Mouse (Mus musculus) neural tube, embryonic 15.5 days (tissue): Measurements from ENCODE around the gene Ola1. TPM values are rescaled to one million over a fixed set of nuclear protein-coding genes. Genes with fewer than 3 reads are reported as not detected.
A peak's percentile ranks its signal among the peaks of the same experiment; 100 is the strongest.

ENCODE experiments used
- ATAC-seq: fragments of 200-750 bp; cut with Nextera tagmentation; 2 replicates; pipeline ENCODE4 v1.8.0; 2017; ENCODE audit warnings: mild to moderate bottlenecking, moderate TSS enrichment, moderate library complexity; ENCODE audit not compliant: low FRiP score
- H3K27ac ChIP-seq: fragments of 300-500 bp; sonication (generic); replicated peaks from 2 replicates; pipeline ENCODE4 v1.5.1; 2015; ENCODE audit warnings: mild to moderate bottlenecking, inconsistent platforms
- H3K27me3 ChIP-seq: fragments of 300-500 bp; sonication (generic); replicated peaks from 2 replicates; pipeline ENCODE4 v1.6.1; 2015; ENCODE audit warnings: inconsistent platforms
- H3K36me3 ChIP-seq: fragments of 300-500 bp; sonication (generic); 2 replicates; pipeline ENCODE4 v1.6.1; 2015; ENCODE audit warnings: inconsistent platforms
- H3K4me1 ChIP-seq: fragments of 300-500 bp; sonication (generic); 2 replicates; pipeline ENCODE4 v1.6.1; 2015; ENCODE audit warnings: inconsistent platforms
- H3K4me2 ChIP-seq: fragments of 300-500 bp; sonication (generic); 2 replicates; pipeline ENCODE4 v1.6.1; 2015; ENCODE audit warnings: inconsistent platforms, mild to moderate bottlenecking, moderate library complexity
- H3K4me3 ChIP-seq: fragments of 300-500 bp; sonication (generic); replicated peaks from 2 replicates; pipeline ENCODE4 v1.5.1; 2015; ENCODE audit warnings: mild to moderate bottlenecking, inconsistent platforms
- H3K9ac ChIP-seq: fragments of 300-500 bp; sonication (generic); replicated peaks from 2 replicates; pipeline ENCODE4 v1.6.1; 2015; ENCODE audit warnings: mild to moderate bottlenecking, inconsistent platforms
- H3K9me3 ChIP-seq: fragments of 300-500 bp; sonication (generic); replicated peaks from 2 replicates; pipeline ENCODE4 v1.6.1; 2016; ENCODE audit warnings: inconsistent platforms
- WGBS: fragments of 180-500 bp; shearing (Covaris S2); methylation state at CpG from one replicate; pipeline ENCODE4 v1.1.7; 2015; ENCODE audit warnings: mixed read lengths; 5-methylcytosine and 5-hydroxymethylcytosine counted together
- polyA plus RNA-seq: library from polyadenylated mRNA; unstranded; fragments of >200 nt; fragmentation: Nextera tagmentation; extraction: Ambion mirVana; gene quantifications from 2 replicates; pipeline ENCODE4 v1.2.1, GENCODE M21; 2015

Gene Ola1
- polyA plus RNA-seq, 1 experiment from 2014 or later: 117 TPM

GRCm38 (mm10) chr2:73146111-73146510 lies 72.6 kb downstream of the Ola1 start:
- H3K9me3 ChIP-seq: no peaks in the 10 kb centered on the region
- H3K27ac ChIP-seq: no peak overlapping the region
- H3K4me1 ChIP-seq: peaks cover 5% of the 10 kb centered on the region
- no peak overlapping the region for H3K9ac ChIP-seq
- no peaks in the 10 kb centered on the region for H3K36me3 ChIP-seq
- no peaks in the 10 kb centered on the region for H3K27me3 ChIP-seq
- no peak overlapping the region for H3K4me2 ChIP-seq
- ATAC-seq: no peak
- no peak overlapping the region for H3K4me3 ChIP-seq
- 58% methylated on average over 2 of the region's 2 CpGs for WGBS

DNA sequence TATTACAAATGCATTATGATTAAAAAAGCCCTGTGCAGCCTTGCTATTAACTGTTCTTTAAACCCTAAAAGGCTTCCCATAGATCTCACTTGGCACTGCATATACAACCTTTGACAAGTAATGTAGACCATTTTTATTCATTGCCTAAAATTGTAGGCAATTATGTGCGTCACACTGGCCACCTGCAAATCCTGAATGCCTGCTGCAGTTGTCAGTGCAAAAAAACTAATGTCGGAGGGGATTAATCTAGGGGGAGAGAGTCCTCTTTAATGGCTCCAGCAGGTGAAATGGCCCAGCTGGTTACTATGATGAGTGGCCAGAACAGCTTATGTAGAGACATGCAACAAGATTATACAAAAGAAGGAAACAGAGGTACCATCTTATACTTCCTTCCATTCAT lies 75.0 kb downstream of the Ola1 start:
- Histone ChIP-seq H3K27me3 (no peaks in the 10 kb centered on the region), H3K9ac (no peak overlapping the region), H3K27ac (no peak overlapping the region), H3K9me3 (no peaks in the 10 kb centered on the region), H3K36me3 (no peaks in the 10 kb centered on the region), H3K4me1 (peaks cover 5% of the 10 kb centered on the region), H3K4me2 (no peak overlapping the region), H3K4me3 (no peak overlapping the region)
- no peak for ATAC-seq
- WGBS: 28% methylated on average over 2 of the region's 2 CpGs

DNA sequence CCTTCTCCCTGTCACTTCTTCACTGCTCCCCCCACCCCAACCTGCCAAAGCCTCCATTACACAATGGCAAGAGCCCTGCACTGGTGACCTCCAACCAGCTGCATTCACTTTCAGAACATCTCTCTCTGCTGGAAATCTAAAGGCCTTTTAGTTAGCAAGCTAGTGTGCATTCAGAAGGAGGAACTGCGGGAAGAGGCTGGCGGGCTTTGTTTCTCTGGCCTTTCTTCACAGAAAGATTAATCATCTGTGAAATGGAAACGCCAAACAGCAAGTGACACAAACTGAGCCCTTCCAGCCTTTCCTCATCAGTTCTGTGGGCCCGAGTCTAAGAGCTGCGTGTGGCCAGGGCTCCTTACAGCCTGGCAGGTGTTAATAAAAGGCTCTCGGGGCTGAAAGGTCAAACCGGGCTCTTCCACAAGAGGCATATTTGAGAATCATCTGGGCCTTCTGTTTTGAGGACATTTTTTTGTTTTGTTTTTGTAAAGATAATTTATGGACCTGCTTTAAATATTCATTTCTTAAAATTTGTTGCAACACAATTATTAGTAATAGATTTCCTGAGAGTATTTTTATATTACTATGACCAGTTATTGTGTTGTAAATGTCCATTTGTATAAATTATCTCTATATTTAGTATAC lies 75.8 kb downstream of the Ola1 start:
- no peak overlapping the region for H3K9ac ChIP-seq
- 12% methylated on average over 7 of the region's 7 CpGs for WGBS
- H3K36me3 ChIP-seq: no peaks in the 10 kb centered on the region
- H3K4me1 ChIP-seq: peaks cover 5% of the 10 kb centered on the region
- H3K27ac ChIP-seq: 0 out of 2 replicates have a peak overlapping the region, but pooled peaks have one; percentile 11
- no peak overlapping the region for H3K4me3 ChIP-seq
- H3K27me3 ChIP-seq: no peaks in the 10 kb centered on the region
- no peaks in the 10 kb centered on the region for H3K9me3 ChIP-seq
- no peak overlapping the region for H3K4me2 ChIP-seq
- ATAC-seq: no peak

GRCm38 (mm10) chr2:73132897-73133296 lies 85.8 kb downstream of the Ola1 start:
- no peaks in the 10 kb centered on the region for H3K9me3 ChIP-seq
- H3K36me3 ChIP-seq: no peaks in the 10 kb centered on the region
- WGBS: 70% methylated on average over 2 of the region's 2 CpGs
- H3K4me3 ChIP-seq: no peak overlapping the region
- no peaks in the 10 kb centered on the region for H3K4me1 ChIP-seq
- no peak overlapping the region for H3K9ac ChIP-seq
- H3K27ac ChIP-seq: no peak overlapping the region
- no peak overlapping the region for H3K4me2 ChIP-seq
- H3K27me3 ChIP-seq: no peaks in the 10 kb centered on the region
- ATAC-seq: no peak

DNA sequence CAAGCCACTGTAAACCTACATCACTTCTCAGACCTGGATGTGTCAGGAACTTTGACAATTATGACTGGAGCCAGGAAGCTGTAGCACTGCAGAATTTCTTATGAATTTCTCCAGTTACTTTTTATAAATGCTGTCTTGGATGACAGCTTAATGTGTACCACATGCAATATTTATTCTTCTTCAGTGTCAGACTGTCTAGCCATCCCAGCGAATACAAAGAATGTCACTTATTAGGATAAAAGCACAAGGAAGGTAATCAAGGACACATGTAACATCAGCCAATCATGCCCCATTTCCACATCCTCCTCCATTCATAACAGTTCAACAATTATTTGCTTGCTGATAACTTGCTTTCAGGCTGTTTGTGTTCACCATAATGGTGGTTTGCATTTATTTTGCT lies 91.0 kb downstream of the Ola1 start:
- no peak overlapping the region for H3K4me2 ChIP-seq
- H3K9me3 ChIP-seq: no peaks in the 10 kb centered on the region
- H3K27me3 ChIP-seq: no peaks in the 10 kb centered on the region
- WGBS: 78% methylated on average over 1 of the region's 1 CpGs
- 0 out of 2 replicates have a peak, but pooled peaks cover 3% of the 10 kb centered on the region for H3K4me1 ChIP-seq
- no peak overlapping the region for H3K9ac ChIP-seq
- H3K4me3 ChIP-seq: no peak overlapping the region
- ATAC-seq: no peak
- H3K36me3 ChIP-seq: no peaks in the 10 kb centered on the region
- no peak overlapping the region for H3K27ac ChIP-seq

GRCm38 (mm10) chr2:73118781-73119180 lies 99.9 kb downstream of the Ola1 start:
- H3K4me1 ChIP-seq: no peaks in the 10 kb centered on the region
- no peak overlapping the region for H3K9ac ChIP-seq
- no peak overlapping the region for H3K4me3 ChIP-seq
- no peaks in the 10 kb centered on the region for H3K27me3 ChIP-seq
- H3K9me3 ChIP-seq: no peaks in the 10 kb centered on the region
- no peak overlapping the region for H3K27ac ChIP-seq
- H3K4me2 ChIP-seq: no peak overlapping the region
- ATAC-seq: no peak
- WGBS: 90% methylated on average over 2 of the region's 2 CpGs
- H3K36me3 ChIP-seq: no peaks in the 10 kb centered on the region

DNA sequence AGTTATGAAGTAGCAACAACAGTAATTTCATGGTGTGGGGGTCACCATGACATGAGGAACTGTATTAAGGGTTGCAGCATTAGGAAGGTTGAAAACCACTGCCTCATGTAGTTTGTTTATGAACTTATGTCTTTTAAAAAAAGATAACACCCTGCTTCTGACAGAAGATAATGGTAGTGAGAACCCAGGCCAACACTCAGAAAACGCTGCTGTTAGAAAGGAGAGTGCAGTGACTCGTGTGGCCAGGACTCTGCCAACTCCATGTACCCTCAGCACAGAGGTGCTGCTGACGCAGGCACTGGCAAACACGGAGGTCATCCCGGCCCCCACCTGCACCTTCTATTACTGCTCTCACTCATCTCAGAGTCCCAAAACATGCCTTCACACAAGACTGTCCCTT lies 111.6 kb downstream of the Ola1 start:
- H3K9me3 ChIP-seq: no peaks in the 10 kb centered on the region
- no peak overlapping the region for H3K4me3 ChIP-seq
- no peaks in the 10 kb centered on the region for H3K27me3 ChIP-seq
- no peak overlapping the region for H3K27ac ChIP-seq
- no peak overlapping the region for H3K4me2 ChIP-seq
- H3K9ac ChIP-seq: no peak overlapping the region
- ATAC-seq: no peak
- H3K36me3 ChIP-seq: no peaks in the 10 kb centered on the region
- no peaks in the 10 kb centered on the region for H3K4me1 ChIP-seq
- 91% methylated on average over 5 of the region's 5 CpGs for WGBS

- no peak for ATAC-seq
- 0 out of 2 replicates have a peak, but pooled peaks cover 3% of the 10 kb centered on the region for H3K36me3 ChIP-seq
- H3K27ac ChIP-seq: no peak overlapping the region
- no peaks in the 10 kb centered on the region for H3K4me1 ChIP-seq
- WGBS: 87% methylated on average over 3 of the region's 3 CpGs
- no peak overlapping the region for H3K9ac ChIP-seq
- H3K27me3 ChIP-seq: no peaks in the 10 kb centered on the region
- H3K9me3 ChIP-seq: no peaks in the 10 kb centered on the region
- H3K4me2 ChIP-seq: no peak overlapping the region
- no peak overlapping the region for H3K4me3 ChIP-seq
These were observed 122.2 kb downstream of the Ola1 start for GRCm38 (mm10) chr2:73096491-73096890.

GRCm38 (mm10) chr2:73095300-73095699 lies 123.4 kb downstream of the Ola1 start:
- H3K9me3 ChIP-seq: no peaks in the 10 kb centered on the region
- H3K4me1 ChIP-seq: no peaks in the 10 kb centered on the region
- no peak overlapping the region for H3K4me2 ChIP-seq
- WGBS: 47% methylated on average over 2 of the region's 2 CpGs
- H3K27me3 ChIP-seq: no peaks in the 10 kb centered on the region
- ATAC-seq: no peak
- H3K9ac ChIP-seq: no peak overlapping the region
- no peak overlapping the region for H3K4me3 ChIP-seq
- H3K36me3 ChIP-seq: 0 out of 2 replicates have a peak, but pooled peaks cover 3% of the 10 kb centered on the region
- no peak overlapping the region for H3K27ac ChIP-seq

- Histone ChIP-seq H3K9ac (no peak overlapping the region), H3K36me3 (0 out of 2 replicates have a peak, but pooled peaks cover 3% of the 10 kb centered on the region), H3K4me1 (no peaks in the 10 kb centered on the region), H3K27ac (no peak overlapping the region), H3K27me3 (no peaks in the 10 kb centered on the region), H3K4me3 (no peak overlapping the region), H3K4me2 (no peak overlapping the region), H3K9me3 (no peaks in the 10 kb centered on the region)
- no peak for ATAC-seq
- 28% methylated on average over 6 of the region's 6 CpGs for WGBS
These were observed 125.7 kb downstream of the Ola1 start for GRCm38 (mm10) chr2:73093032-73093431.

- Histone ChIP-seq H3K36me3 (0 out of 2 replicates have a peak, but pooled peaks cover 3% of the 10 kb centered on the region), H3K27ac (no peak overlapping the region), H3K4me3 (no peak overlapping the region), H3K4me1 (no peaks in the 10 kb centered on the region), H3K9ac (no peak overlapping the region), H3K4me2 (no peak overlapping the region), H3K9me3 (no peaks in the 10 kb centered on the region), H3K27me3 (no peaks in the 10 kb centered on the region)
- WGBS: 83% methylated on average over 8 of the region's 8 CpGs
- ATAC-seq: no peak
These were observed 127.4 kb downstream of the Ola1 start for GRCm38 (mm10) chr2:73091302-73091701.

DNA sequence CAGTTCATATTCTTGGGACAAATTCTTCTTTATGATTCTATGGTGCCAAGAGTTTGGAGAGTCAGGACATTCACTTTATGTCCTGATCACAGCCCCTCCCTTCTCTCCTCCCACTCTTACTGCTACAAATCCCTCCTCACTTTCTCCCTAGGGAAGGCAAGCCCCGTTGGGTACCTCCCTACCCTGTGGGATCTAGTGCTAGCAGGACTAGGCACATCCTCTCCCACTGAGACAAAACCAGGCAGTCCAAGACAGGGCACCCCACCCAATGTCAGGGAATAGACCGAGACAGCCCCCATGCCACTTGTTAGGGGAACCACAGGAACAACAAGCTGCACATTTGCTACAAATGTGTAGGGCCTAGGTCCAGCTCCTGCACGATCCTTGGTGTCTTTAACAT lies 131.1 kb downstream of the Ola1 start:
- ATAC-seq: no peak
- H3K27ac ChIP-seq: no peak overlapping the region
- H3K4me2 ChIP-seq: no peak overlapping the region
- H3K36me3 ChIP-seq: 0 out of 2 replicates have a peak, but pooled peaks cover 3% of the 10 kb centered on the region
- no peaks in the 10 kb centered on the region for H3K9me3 ChIP-seq
- WGBS: 66% methylated on average over 3 of the region's 3 CpGs
- no peak overlapping the region for H3K4me3 ChIP-seq
- no peaks in the 10 kb centered on the region for H3K27me3 ChIP-seq
- no peak overlapping the region for H3K9ac ChIP-seq
- peaks cover 5% of the 10 kb centered on the region for H3K4me1 ChIP-seq
